Mouse (Mus musculus) induced T-regulatory cell, adult 2 months (primary cell): ENCODE results near the gene Mipol1.
"Not testable (repeated sequence)": the region's sequence is repeated elsewhere in the genome, so short reads cannot be mapped to it uniquely, and the experiment has no call there.

Experiments
- DNase-seq: peaks from one replicate; pipeline ENCODE4 v3.0.0-alpha.2; 2012; ENCODE audit warnings: low read depth

Gene Mipol1

GRCm38 (mm10) chr12:57230192-57230706, at the start of gene Mipol1, which contains the start of gene Prps1l3:
Mipol1 (plus strand) TSS chr12:57230427.
Prps1l3 (plus strand) TSS chr12:57230412.
- DNase-seq: peak; percentile 97

- no peak for DNase-seq
Measured at GRCm38 (mm10) chr12:57184401-57185147, 45.7 kb upstream of the Mipol1 start.

GRCm38 (mm10) chr12:57185475-57185874, 44.8 kb upstream of the Mipol1 start:
- no peak for DNase-seq

- no peak for DNase-seq
Measured at GRCm38 (mm10) chr12:57186126-57186525, 44.1 kb upstream of the Mipol1 start.

GRCm38 (mm10) chr12:57187032-57187431, 43.2 kb upstream of the Mipol1 start:
- DNase-seq: no peak

GRCm38 (mm10) chr12:57194609-57195008, 35.6 kb upstream of the Mipol1 start:
- DNase-seq: no peak

GRCm38 (mm10) chr12:57196286-57196607, 34.0 kb upstream of the Mipol1 start:
- DNase-seq: no peak

GRCm38 (mm10) chr12:57196608-57197362, 33.4 kb upstream of the Mipol1 start:
- DNase-seq: no peak

GRCm38 (mm10) chr12:57197363-57198026, 32.7 kb upstream of the Mipol1 start, which contains the start of gene Slc25a21:
Slc25a21 (minus strand) TSS chr12:57197472.
- DNase-seq: no peak

GRCm38 (mm10) chr12:57198269-57198668, 32.0 kb upstream of the Mipol1 start:
- DNase-seq: no peak

- DNase-seq: no peak
Measured at GRCm38 (mm10) chr12:57199427-57199826, 30.8 kb upstream of the Mipol1 start.

- no peak for DNase-seq
Measured at GRCm38 (mm10) chr12:57201901-57202300, 28.3 kb upstream of the Mipol1 start.

GRCm38 (mm10) chr12:57204276-57204851, 25.9 kb upstream of the Mipol1 start:
- DNase-seq: no peak

GRCm38 (mm10) chr12:57211353-57212311, 18.6 kb upstream of the Mipol1 start:
- peak; percentile 54 for DNase-seq

- not testable (repeated sequence) for DNase-seq
Measured at GRCm38 (mm10) chr12:57212463-57212862, 17.8 kb upstream of the Mipol1 start.

- no peak for DNase-seq
Measured at GRCm38 (mm10) chr12:57226411-57226810, 3.8 kb upstream of the Mipol1 start.

- no peak for DNase-seq
Measured at GRCm38 (mm10) chr12:57227776-57228175, 2.5 kb upstream of the Mipol1 start.

- DNase-seq: no peak
Measured at GRCm38 (mm10) chr12:57229703-57230102, 524 bp upstream of the Mipol1 start.

GRCm38 (mm10) chr12:57231085-57231875, 1.1 kb downstream of the Mipol1 start:
- DNase-seq: peak; percentile 70

- no peak for DNase-seq
Measured at GRCm38 (mm10) chr12:57233386-57233785, 3.2 kb downstream of the Mipol1 start.
